Mouse (Mus musculus) left cerebral cortex, adult 8-10 months (tissue): ENCODE results near the gene Arhgef33. TPM values are rescaled to one million over a fixed set of nuclear protein-coding genes. Genes with fewer than 3 reads are reported as not detected.

Experiments used
- DNase-seq, 2 experiments: peaks; one replicate each; pipeline ENCODE4 v3.0.0; 2022; ENCODE audit warnings: low spot score in 2 of 2
- total RNA-seq, 4 experiments: library from RNA; stranded (reverse); gene quantifications; 2 replicates each; pipeline ENCODE4 v1.2.4; 2022

The Arhgef33 gene
- total RNA-seq, 4 experiments from 2014 or later: 1.7 to 3.3 (median 2.9) TPM

GRCm38 (mm10) chr17:80445433-80445832 lies 138.2 kb downstream of the Arhgef33 start:
- no peak for DNase-seq

GRCm38 (mm10) chr17:80446470-80446869 lies 139.3 kb downstream of the Arhgef33 start:
- DNase-seq: no peak

Other genes with a start within 250 kb of the Arhgef33 start
- 10 to 100 TPM; 56.0 to 60.9 (median 58.8) TPM for gene Hnrnpll, start 245.1 kb upstream of the Arhgef33 start, total RNA-seq
- gene Galm, start 179.9 kb upstream of the Arhgef33 start, total RNA-seq: 1 to 10 TPM; 2.0 to 5.7 (median 3.9) TPM
- 100 to 1,000 TPM in 1 of 4 experiments, 10 to 100 TPM in 3; 93.1 to 111 (median 97.5) TPM for gene Srsf7, start 100.1 kb upstream of the Arhgef33 start, total RNA-seq
- under 1 TPM; 0.20 to 0.53 (median 0.28) TPM for gene Ttc39d, start 99.9 kb upstream of the Arhgef33 start, total RNA-seq
- 1 to 10 TPM; 4.9 to 8.9 (median 7.4) TPM for gene Gemin6, start 83.0 kb upstream of the Arhgef33 start, total RNA-seq
- gene Morn2, start 17.2 kb upstream of the Arhgef33 start, total RNA-seq: 10 to 100 TPM; 16.1 to 19.2 (median 18.1) TPM
- gene Dhx57, start 16.9 kb upstream of the Arhgef33 start, total RNA-seq: 10 to 100 TPM; 34.5 to 42.6 (median 41.6) TPM
- gene Gm10190, start 66.1 kb downstream of the Arhgef33 start, total RNA-seq: 1 to 10 TPM in 1 of 4 experiments, not detected in 3; 1.4 TPM
- 10 to 100 TPM; 31.8 to 35.6 (median 33.5) TPM for gene Sos1, start 173.0 kb downstream of the Arhgef33 start, total RNA-seq